Mouse (Mus musculus) liver, postnatal 0 days (tissue): ENCODE measurements around the gene Galnt18. TPM values are rescaled to one million over a fixed set of nuclear protein-coding genes. Genes with fewer than 3 reads are reported as not detected.

Experiments
- ATAC-seq: fragments of 200-750 bp; cut with Nextera tagmentation; 2 replicates; pipeline ENCODE4 v1.8.0; 2017; ENCODE audit warnings: mild to moderate bottlenecking, moderate library complexity
- DNase-seq: peaks from one replicate; pipeline ENCODE4 v3.0.0-alpha.2; 2016
- H3K27ac ChIP-seq: fragments of 300-500 bp; sonication (generic); 2 replicates; pipeline ENCODE4 v1.5.1; 2014; ENCODE audit warnings: antibody characterized with exemption, moderate library complexity, mild to moderate bottlenecking, low read depth
- H3K27me3 ChIP-seq: fragments of 300-500 bp; sonication (generic); 2 replicates; pipeline ENCODE4 v1.6.1; 2014; ENCODE audit warnings: low read length, control low read depth, mixed read lengths; ENCODE audit not compliant: insufficient read depth
- H3K36me3 ChIP-seq: fragments of 300-500 bp; sonication (generic); replicated peaks from 2 replicates; pipeline ENCODE4 v1.6.1; 2014; ENCODE audit warnings: mild to moderate bottlenecking, control low read depth, low read length, moderate library complexity, mixed read lengths; ENCODE audit not compliant: insufficient read depth
- H3K4me1 ChIP-seq: fragments of 300-500 bp; sonication (generic); 2 replicates; pipeline ENCODE4 v1.6.1; 2014; ENCODE audit warnings: antibody characterized with exemption, mild to moderate bottlenecking, control low read depth; ENCODE audit not compliant: insufficient read depth
- H3K4me2 ChIP-seq: fragments of 300-500 bp; sonication (generic); 2 replicates; pipeline ENCODE4 v1.6.1; 2014; ENCODE audit warnings: low read depth, mild to moderate bottlenecking, low read length, moderate library complexity, mixed read lengths
- H3K4me3 ChIP-seq: fragments of 300-500 bp; sonication (generic); 2 replicates; pipeline ENCODE4 v1.5.1; 2014; ENCODE audit warnings: low read depth, low read length
- H3K9ac ChIP-seq: fragments of 300-500 bp; sonication (generic); replicated peaks from 2 replicates; pipeline ENCODE4 v1.6.1; 2014; ENCODE audit warnings: mild to moderate bottlenecking, moderate library complexity
- H3K9me3 ChIP-seq: fragments of 300-500 bp; sonication (generic); 2 replicates; pipeline ENCODE4 v1.6.1; 2016; ENCODE audit warnings: mild to moderate bottlenecking, control low read depth, low read length, mixed read lengths
- CTCF ChIP-seq: sonication (generic); IDR thresholded peaks from 2 replicates; pipeline ENCODE4 v1.5.1; 2016; ENCODE audit warnings: antibody characterized with exemption, low read depth
- EP300 ChIP-seq: IDR thresholded peaks from 2 replicates; pipeline ENCODE4 v1.6.1; 2016; ENCODE audit warnings: antibody characterized with exemption, low read depth, mild to moderate bottlenecking
- WGBS: fragments of 180-500 bp; shearing (Covaris S2); extraction: QIAGEN DNeasy Blood & Tissue Kit; methylation state at CpG from one replicate; pipeline ENCODE4 v1.1.7; 2014; ENCODE audit not compliant: insufficient replicate concordance; 5-methylcytosine and 5-hydroxymethylcytosine counted together
- polyA plus RNA-seq: library from polyadenylated mRNA; unstranded; fragments of >200 nt; fragmentation: Nextera tagmentation; extraction: Ambion mirVana; gene quantifications from 2 replicates; pipeline ENCODE4 v1.2.1, GENCODE M21; 2015

Galnt18 gene
- polyA plus RNA-seq, 1 experiment from 2014 or later, result 1.9 TPM

GRCm38 (mm10) chr7:111804646-111805045 is 24.9 kb upstream of the Galnt18 start:
- no peak for ATAC-seq
- Histone ChIP-seq H3K4me1 (no peaks in the 10 kb centered on the region), H3K4me2 (no peak overlapping the region)

GRCm38 (mm10) chr7:111800785-111801184 is 21.0 kb upstream of the Galnt18 start:
- no peak overlapping the region for H3K27ac ChIP-seq
- no peak overlapping the region for H3K4me3 ChIP-seq
- no peaks in the 10 kb centered on the region for H3K36me3 ChIP-seq
- H3K4me1 ChIP-seq, result no peaks in the 10 kb centered on the region
- no peak overlapping the region for H3K9ac ChIP-seq
- DNase-seq, result no peak
- H3K27me3 ChIP-seq, result no peaks in the 10 kb centered on the region
- peak; percentile 27; the same call in 1 of the 2 replicates for ATAC-seq
- H3K4me2 ChIP-seq, result no peak overlapping the region
- TF ChIP-seq EP300, result no peak
- TF ChIP-seq CTCF, result no peak
- H3K9me3 ChIP-seq, result no peaks in the 10 kb centered on the region
- WGBS, result 51% methylated on average over 5 of the region's 5 CpGs

More at GRCm38 (mm10) chr7:111804646-111805045, 24.9 kb upstream of the Galnt18 start:
- no peaks in the 10 kb centered on the region for H3K36me3 ChIP-seq
- H3K9ac ChIP-seq, result no peak overlapping the region
- no peaks in the 10 kb centered on the region for H3K9me3 ChIP-seq
- TF ChIP-seq CTCF (no peak), EP300 (no peak)
- no peak overlapping the region for H3K4me3 ChIP-seq
- H3K27ac ChIP-seq, result no peak overlapping the region
- WGBS, result 72% methylated on average over 4 of the region's 4 CpGs
- DNase-seq, result no peak
- no peaks in the 10 kb centered on the region for H3K27me3 ChIP-seq

- H3K27me3 ChIP-seq, result no peaks in the 10 kb centered on the region
- no peaks in the 10 kb centered on the region for H3K9me3 ChIP-seq
- no peaks in the 10 kb centered on the region for H3K36me3 ChIP-seq
- 67% methylated on average over 5 of the region's 5 CpGs for WGBS
- H3K9ac ChIP-seq, result no peak overlapping the region
- no peaks in the 10 kb centered on the region for H3K4me1 ChIP-seq
- DNase-seq, result no peak
- H3K27ac ChIP-seq, result no peak overlapping the region
- no peak for ATAC-seq
- TF ChIP-seq EP300 (no peak), CTCF (no peak)
- H3K4me3 ChIP-seq, result no peak overlapping the region
- no peak overlapping the region for H3K4me2 ChIP-seq
Measured at GRCm38 (mm10) chr7:111800120-111800519, 20.3 kb upstream of the Galnt18 start.

- Histone ChIP-seq H3K4me3 (no peak overlapping the region), H3K27ac (no peak overlapping the region), H3K27me3 (no peaks in the 10 kb centered on the region), H3K4me1 (no peaks in the 10 kb centered on the region), H3K9me3 (no peaks in the 10 kb centered on the region), H3K4me2 (no peak overlapping the region), H3K9ac (no peak overlapping the region), H3K36me3 (no peaks in the 10 kb centered on the region)
- no peak for TF ChIP-seq EP300
- TF ChIP-seq CTCF, result no peak
- ATAC-seq (no peak), DNase-seq (no peak)
- 67% methylated on average over 5 of the region's 5 CpGs for WGBS
Measured at GRCm38 (mm10) chr7:111799021-111799420, 19.2 kb upstream of the Galnt18 start.

GRCm38 (mm10) chr7:111797337-111798010 is 17.7 kb upstream of the Galnt18 start:
- TF ChIP-seq EP300 (no peak), CTCF (no peak)
- Histone ChIP-seq H3K9me3 (no peaks in the 10 kb centered on the region), H3K4me2 (no peak overlapping the region), H3K9ac (no peak overlapping the region), H3K36me3 (no peaks in the 10 kb centered on the region), H3K4me1 (no peaks in the 10 kb centered on the region), H3K27me3 (no peaks in the 10 kb centered on the region), H3K4me3 (no peak overlapping the region), H3K27ac (no peak overlapping the region)
- DNase-seq, result no peak
- 72% methylated on average over 13 of the region's 13 CpGs for WGBS
- no peak for ATAC-seq

- ATAC-seq, result no peak
- no peaks in the 10 kb centered on the region for H3K9me3 ChIP-seq
Measured at GRCm38 (mm10) chr7:111795059-111795458, 15.3 kb upstream of the Galnt18 start.

More at GRCm38 (mm10) chr7:111795059-111795458, 15.3 kb upstream of the Galnt18 start:
- no peaks in the 10 kb centered on the region for H3K4me1 ChIP-seq
- H3K27ac ChIP-seq, result no peak overlapping the region
- TF ChIP-seq EP300 (no peak), CTCF (no peak)
- no peaks in the 10 kb centered on the region for H3K36me3 ChIP-seq
- no peak overlapping the region for H3K4me2 ChIP-seq
- H3K9ac ChIP-seq, result no peak overlapping the region
- H3K27me3 ChIP-seq, result no peaks in the 10 kb centered on the region
- no peak for DNase-seq
- H3K4me3 ChIP-seq, result no peak overlapping the region
